Mouse (Mus musculus): ENCODE data around the gene Slc16a12. TPM values are rescaled to one million over a fixed set of nuclear protein-coding genes. Genes with fewer than 3 reads are reported as not detected.
"Not testable (repeated sequence)": the region's sequence is repeated elsewhere in the genome, so short reads cannot be mapped to it uniquely, and the experiment has no call there.

Slc16a12 gene
- 1 to 10 TPM; 2.3 to 4.0 TPM for total RNA-seq (2021)
- long read RNA-seq, experiment 1, full-length matches to known transcripts: 3 of 5 reads
- long read RNA-seq, experiment 1, partial matches to known transcripts: 0 of 5 reads
- long read RNA-seq, experiment 1, other reads (novel, unspliced or antisense): 2 of 5 reads
- long read RNA-seq, experiment 2, full-length matches to known transcripts: 3 of 4 reads
- long read RNA-seq, experiment 2, partial matches to known transcripts: 0 of 4 reads
- long read RNA-seq, experiment 2, other reads (novel, unspliced or antisense): 1 of 4 reads

DNA sequence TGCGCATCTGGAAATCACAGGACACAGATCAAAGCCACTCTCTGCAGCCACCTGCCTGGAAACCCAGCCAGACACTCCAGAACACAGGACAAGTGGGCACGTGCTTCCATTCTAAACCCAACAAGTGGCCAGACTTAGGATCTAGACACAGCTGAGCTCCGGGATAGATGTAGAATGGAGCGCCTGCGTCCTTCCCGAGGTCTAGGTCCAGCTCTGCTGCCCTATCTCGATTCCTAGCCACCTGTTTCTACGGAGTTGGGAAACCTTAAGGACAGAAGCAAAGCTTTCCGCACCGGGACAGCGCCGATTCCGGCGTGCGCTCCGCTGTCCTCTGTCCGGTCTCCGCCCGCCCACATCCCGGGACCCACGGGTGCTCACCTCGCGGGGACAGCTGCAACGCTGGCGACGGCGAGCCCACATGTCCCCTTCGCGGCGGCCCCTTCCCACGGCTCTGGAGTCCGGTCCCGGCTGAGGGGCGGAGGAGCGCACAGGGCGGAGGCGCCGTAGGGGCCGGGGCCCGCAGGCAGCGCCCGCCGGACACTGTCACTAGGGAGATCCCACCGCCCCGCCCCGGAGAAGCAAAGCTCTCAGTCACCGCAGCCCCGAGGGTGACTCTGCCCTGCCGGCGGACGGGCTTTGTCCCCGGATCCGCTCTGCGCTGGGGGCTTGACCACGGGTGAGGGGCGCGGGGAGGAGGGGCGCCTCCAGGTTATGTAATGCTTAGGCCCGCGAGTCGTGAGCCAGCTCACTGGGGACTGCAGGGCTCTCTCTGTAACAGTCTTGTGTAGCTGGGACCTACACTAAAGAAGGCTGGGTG, at the start of gene Slc16a12:
Slc16a12 (minus strand) TSS at position 602 of the 817 bp plus-strand sequence.
- peak; percentile 2 to 7 for DNase-seq (ENCODE audit: low spot score in 2 of 2)

GRCm38 (mm10) chr19:34796396-34796795, 49.3 kb upstream of the Slc16a12 start:
- no peak for DNase-seq (ENCODE audit: low spot score in 2 of 2)

DNA sequence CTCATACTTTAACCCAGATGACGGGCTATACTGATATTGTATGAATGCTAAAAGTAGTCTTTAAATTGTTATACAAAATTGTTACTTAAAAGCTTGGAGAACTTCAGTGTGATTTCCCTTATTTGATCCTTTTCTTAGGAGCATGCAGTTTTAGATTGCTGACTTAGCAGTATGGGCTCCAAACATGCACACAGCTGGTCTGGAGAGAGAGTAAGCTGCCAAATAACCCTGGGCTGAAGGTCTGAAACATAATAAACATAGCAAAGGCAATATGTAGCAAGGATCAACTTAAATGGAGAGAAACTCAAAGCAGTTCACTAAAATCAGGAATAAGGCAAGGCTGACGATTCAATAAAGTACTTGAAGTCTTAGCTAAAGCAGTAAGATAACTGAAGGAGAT, 35.4 kb upstream of the Slc16a12 start:
- DNase-seq (ENCODE audit: low spot score in 2 of 2): no peak

GRCm38 (mm10) chr19:34778993-34779392, 31.9 kb upstream of the Slc16a12 start:
- DNase-seq (ENCODE audit: low spot score in 2 of 2): no peak

DNA sequence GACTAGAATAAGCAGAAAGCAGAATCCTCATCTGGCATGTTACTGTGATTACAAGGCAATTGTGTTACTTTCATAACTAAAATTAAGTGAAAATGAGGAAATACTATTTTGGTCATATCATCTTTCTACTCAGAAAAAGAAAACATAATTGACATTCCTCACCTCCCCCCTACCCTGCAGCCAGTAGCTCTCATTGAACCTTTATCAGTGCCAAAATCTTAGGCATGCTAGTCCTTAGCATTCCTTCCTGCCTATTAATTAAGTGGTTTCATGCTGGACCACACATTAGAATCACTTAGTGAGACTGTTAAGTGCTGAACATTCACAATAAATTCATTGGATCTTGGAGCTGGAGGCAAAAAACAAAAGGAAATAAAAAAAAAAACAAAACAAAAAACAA, 31.0 kb upstream of the Slc16a12 start:
- DNase-seq (ENCODE audit: low spot score in 2 of 2): no peak

GRCm38 (mm10) chr19:34772775-34773174, 25.7 kb upstream of the Slc16a12 start:
- DNase-seq (ENCODE audit: low spot score in 2 of 2): peak; percentile 44 to 58

DNA sequence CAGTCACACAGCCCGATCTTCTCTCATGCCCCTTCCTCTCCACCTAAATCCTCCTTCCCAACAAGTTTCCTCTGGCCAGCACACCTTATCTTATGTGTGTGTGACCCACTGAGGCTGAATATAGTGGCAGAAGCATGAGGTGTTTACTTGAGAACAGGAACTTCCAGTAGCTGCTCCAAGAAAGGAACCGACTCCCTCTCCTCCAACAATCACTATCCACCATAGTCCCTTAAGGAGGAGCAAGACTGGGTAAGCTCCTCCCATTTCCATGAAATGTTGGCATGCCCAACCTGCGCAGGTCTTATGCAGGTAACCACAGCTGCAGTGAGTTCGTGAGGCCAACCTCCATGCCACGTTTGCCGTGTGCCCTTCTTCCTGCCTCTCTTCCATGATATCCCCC, 23.7 kb upstream of the Slc16a12 start:
- no peak for DNase-seq (ENCODE audit: low spot score in 2 of 2)

- no peak for DNase-seq (ENCODE audit: low spot score in 2 of 2)
These were observed 11.7 kb upstream of the Slc16a12 start for GRCm38 (mm10) chr19:34758754-34759153.

GRCm38 (mm10) chr19:34756561-34757240, 9.6 kb upstream of the Slc16a12 start:
- DNase-seq (ENCODE audit: low spot score in 2 of 2): no peak

- no peak for DNase-seq (ENCODE audit: low spot score in 2 of 2)
These were observed 8.6 kb upstream of the Slc16a12 start for GRCm38 (mm10) chr19:34755680-34756079.

DNA sequence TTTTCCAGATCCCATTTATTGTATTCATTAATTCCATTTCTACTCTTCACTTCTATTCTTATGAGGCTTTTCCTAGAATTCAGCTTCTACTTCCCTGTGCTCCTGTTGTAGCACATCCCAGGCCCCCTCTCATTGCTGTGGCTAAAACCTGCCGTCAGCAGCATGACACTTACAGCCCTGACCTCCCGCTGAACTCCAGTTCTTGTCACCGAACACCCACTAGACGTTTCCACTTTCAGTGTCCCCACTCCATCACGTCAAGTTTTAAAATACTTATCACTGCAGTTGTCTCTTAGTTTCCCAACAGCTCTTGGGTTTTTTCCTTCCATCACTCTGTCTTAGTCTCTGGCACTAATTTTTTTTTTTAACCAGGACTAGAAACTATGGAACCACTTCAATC, 6.2 kb upstream of the Slc16a12 start:
- DNase-seq (ENCODE audit: low spot score in 2 of 2): no peak

DNA sequence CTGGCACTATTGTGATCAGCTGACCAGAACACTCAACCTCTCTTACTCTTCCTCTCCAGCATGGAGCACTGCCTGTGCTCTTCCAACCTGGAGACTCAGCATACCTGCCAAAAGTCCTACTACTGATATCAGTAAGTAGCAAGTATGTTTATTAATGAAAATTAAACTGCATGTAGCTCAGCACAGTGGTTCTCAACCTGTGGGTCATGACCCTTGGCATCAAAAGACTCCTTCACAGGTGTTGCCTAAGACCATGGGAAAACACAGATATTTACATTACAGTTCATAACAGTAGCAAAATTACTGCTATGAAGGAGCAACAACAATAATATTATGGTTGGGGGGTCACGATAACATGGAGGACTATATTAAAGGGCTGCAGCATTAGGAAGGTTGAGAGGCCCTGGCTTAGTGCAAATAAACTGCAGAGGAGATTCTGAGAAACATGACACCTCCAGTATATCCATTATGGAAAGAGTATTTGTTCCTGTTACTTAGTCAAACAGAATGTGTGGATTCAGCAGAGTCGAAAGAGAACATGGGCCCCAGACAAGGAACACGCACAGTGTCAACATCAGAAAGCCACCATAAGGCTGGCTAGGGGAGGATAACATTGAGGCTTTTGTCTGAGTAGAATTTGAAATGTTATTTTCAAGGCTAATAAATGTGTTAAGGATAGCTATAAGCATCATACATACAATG, 5.5 kb upstream of the Slc16a12 start:
- DNase-seq (ENCODE audit: low spot score in 2 of 2): no peak

DNA sequence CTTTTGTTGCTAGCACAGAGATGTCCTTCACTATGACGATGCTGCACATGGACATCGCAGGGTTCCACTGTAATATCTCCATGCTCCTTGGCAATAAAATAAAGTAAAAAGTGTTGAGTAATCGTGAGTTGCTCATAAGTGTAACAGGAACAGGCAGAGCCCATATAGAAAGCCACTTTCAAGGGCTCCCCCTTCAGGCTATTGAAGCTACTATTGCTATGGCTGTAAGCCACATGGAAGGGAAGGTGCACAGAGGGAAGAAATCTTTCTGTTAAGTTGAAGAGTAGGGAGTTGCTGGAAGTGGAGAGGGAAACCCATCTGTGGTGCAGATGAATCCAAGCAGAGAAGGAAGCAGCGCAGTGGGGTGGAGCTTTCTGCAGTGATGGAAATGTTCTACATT, 4.1 kb upstream of the Slc16a12 start:
- DNase-seq (ENCODE audit: low spot score in 2 of 2): no peak

GRCm38 (mm10) chr19:34748992-34749391, 1.9 kb upstream of the Slc16a12 start:
- no peak for DNase-seq (ENCODE audit: low spot score in 2 of 2)

- DNase-seq (ENCODE audit: low spot score in 2 of 2): not testable (repeated sequence)
These were observed 880 bp upstream of the Slc16a12 start for GRCm38 (mm10) chr19:34747969-34748368.

DNA sequence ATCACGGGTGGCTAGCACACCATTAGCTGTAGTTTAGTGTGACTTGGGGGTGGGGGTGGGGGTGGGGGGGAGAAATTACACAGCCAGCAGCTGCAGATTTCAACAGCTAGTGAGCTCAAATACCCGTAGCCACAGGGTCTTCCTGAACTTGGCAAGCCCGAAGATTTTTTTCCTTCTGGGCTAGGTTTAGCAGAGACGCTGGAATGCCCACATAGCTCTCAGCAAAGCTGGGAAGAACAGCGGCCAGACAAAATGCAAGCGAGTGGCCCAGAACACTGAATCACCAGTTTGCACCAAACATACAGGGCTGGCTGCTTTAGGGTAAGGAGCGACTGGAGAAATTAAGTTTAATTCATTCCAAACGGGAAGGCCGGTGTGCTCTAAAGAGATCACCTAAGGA, 888 bp downstream of the Slc16a12 start:
- peak in 1 of 2 experiments; percentile 3 for DNase-seq (ENCODE audit: low spot score in 2 of 2)

DNA sequence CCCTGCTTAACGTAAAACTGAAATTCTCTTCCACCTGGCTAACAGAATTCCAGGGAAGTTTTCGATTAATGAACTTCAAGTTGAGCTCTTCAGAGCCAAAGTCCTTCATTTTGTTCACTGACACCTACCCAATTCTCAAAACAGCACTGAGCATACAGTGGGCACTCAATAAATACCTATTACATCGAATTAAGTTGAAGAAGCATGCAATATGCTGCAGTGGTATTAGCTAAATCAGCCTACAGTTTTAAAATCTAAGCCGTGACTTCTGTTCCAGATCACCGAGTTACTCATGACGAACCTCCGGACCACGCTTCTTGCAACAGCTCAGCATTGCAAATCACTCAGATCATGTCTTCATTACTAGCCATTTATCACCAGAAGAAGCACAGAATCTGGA, 2.1 kb downstream of the Slc16a12 start:
- no peak for DNase-seq (ENCODE audit: low spot score in 2 of 2)

DNA sequence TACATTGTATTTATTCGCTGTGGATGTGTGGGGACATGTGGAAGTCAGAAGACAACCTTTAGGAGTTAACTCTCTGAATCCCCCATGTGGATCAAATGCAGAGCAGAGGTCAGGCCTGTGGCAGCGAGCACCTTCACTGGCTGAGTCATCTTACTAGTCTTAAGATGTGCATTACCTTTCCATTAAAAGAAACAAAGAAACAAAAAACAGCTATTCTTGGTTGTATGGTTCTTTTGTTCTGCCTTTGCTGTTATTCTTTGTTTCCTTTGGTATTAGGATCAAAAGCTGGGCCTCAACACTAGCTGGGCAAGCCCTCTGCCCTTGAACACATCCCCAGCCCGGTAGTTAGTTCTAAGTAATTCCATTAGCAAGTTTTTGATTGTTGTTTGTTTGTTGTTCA, 9.2 kb downstream of the Slc16a12 start:
- no peak for DNase-seq (ENCODE audit: low spot score in 2 of 2)

DNA sequence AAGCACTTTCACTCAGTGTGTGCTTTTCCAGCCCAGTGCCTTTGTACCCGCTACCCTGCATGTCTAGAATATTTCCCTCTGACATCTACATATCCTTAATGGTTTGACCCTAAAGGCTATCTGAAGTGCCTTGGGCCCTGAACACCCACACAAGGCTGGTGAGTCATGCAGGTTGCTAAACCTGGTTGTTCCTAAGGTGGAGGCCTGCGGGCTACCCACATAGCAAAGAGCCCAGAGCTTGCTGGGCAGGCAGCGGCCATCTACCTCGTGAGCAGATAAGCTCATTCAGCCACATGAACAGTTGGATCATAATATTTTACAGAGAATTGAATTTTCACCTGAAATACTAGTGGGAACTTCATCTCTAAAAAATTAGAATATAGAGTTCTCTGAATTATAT, 11.2 kb downstream of the Slc16a12 start:
- no peak for DNase-seq (ENCODE audit: low spot score in 2 of 2)

GRCm38 (mm10) chr19:34733020-34733419, 14.1 kb downstream of the Slc16a12 start:
- DNase-seq (ENCODE audit: low spot score in 2 of 2): no peak

DNA sequence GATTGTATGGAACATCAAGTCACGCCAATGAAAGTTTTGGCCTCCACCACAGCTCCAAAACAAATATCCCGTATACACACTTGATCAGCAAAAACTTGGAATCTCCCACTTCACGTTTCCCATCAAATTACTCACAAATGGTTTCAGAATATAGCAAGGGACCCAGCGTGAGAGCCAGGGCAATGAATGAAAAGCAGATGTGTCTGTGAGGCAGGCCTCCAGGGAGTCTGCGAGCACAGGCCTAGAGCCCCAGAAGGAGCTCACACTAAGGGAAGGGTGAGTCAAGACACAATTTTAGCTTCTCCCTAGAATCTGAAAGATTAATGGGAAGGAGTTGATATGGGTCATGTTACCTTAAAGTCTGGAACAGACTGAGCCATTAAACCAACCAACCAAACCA, 15.7 kb downstream of the Slc16a12 start:
- DNase-seq (ENCODE audit: low spot score in 2 of 2): no peak

Measured in left cerebral cortex, adult 18-20 months (tissue).